Mouse (Mus musculus) inflammation-experienced regulatory T-cells, adult 6 months (primary cell): ENCODE measurements around the gene Zc3h4. TPM values are rescaled to one million over a fixed set of nuclear protein-coding genes. Genes with fewer than 3 reads are reported as not detected.
"Not testable (repeated sequence)": the region's sequence is repeated elsewhere in the genome, so short reads cannot be mapped to it uniquely, and the experiment has no call there.

Source experiments
- ATAC-seq: one replicate; pipeline ENCODE4 v1.8.0; 2017
- polyA plus RNA-seq, 3 experiments: library from polyadenylated mRNA; unstranded; fragments of 100-300 nt; shearing (Covaris generic); gene quantifications; one replicate each; pipeline ENCODE4 v1.2.1; 2017

The Zc3h4 gene
- polyA plus RNA-seq: 10 to 100 TPM; 13.1 to 20.1 (median 17.3) TPM

DNA sequence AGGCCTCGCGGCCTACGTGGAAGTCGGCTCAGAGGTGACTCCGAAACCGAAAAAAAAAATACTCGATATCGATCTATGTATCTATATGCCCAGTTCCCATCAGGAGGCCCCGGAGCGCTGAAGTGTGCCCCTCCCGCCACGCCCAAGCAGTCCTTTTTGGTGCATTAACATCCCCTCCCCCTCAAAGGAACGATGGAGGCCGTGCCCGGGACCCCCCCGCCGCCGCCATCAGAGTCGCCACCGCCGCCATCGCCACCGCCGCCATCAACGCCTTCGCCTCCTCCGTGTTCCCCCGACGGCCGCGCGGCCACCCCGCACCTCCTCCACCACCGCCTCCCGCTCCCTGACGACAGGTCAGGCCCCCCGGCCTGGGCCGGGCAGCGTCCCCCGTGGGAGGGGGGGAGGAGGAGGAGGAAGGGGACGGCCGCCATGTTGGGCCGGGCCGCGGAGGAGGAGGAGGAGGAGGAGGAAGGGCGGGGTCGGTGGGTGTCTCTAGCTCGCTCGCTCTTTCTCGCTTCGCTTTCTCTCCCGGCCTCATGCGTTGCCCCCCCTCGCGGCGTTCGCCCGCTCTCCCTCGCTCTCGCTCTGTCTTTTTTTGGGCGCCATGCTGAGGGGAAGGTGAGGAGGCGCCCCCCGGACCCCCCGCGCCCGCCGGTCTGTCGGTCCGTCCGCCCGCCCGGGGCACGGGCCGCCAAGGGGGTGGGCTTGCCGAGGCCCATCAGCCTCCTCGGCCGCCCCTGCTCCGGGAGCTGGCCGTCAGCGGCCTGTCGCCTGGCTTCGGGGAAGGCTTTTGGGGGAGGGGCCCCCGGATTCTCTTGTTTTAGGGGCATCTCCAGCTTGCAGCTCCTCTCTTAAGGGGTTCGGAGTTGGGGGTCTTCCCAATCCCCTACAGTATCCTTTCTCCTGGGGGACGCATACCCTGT lies at the start of gene Zc3h4:
Gene Zc3h4, plus strand, starts transcription at position 222 of the 923 bp plus-strand sequence.
- ATAC-seq: peak; percentile 30

DNA sequence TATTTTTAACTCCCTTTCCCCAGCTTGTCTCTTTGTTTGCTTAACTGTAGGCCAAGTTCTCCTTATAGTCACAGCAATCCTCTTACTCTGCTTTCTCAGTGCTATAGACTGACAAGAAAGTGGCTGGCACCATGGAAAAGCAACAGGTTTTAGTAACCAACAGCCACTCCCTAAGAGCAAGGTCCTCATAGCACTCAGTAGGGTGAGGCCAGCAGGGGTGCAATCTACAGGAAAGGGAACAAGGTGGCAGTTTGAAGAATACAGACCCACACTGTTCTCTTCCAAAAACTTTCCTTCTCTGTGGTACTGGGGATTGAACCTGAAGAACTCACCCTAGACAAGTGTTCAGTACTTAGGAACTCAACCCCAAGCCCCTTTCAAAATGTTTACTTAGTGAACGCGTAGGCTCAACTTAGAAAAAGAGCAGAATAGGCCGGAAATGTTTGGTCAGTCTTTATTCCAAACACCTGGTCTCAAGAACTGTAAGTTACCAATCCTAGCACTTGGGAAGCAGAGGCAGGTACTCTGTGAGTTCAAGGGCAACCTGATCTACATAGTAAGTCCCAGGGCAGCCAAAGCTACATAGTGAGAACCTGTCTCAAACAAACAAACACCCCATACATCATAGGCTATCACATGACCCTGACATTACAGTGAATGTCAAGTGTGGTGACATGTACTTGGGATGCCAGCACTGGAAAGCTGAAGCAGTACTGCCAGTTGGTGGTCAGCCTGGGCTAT lies 44.7 kb upstream of the Zc3h4 start:
- ATAC-seq: no peak

GRCm38 (mm10) chr7:16357602-16358001 lies 43.1 kb upstream of the Zc3h4 start:
- ATAC-seq: no peak

DNA sequence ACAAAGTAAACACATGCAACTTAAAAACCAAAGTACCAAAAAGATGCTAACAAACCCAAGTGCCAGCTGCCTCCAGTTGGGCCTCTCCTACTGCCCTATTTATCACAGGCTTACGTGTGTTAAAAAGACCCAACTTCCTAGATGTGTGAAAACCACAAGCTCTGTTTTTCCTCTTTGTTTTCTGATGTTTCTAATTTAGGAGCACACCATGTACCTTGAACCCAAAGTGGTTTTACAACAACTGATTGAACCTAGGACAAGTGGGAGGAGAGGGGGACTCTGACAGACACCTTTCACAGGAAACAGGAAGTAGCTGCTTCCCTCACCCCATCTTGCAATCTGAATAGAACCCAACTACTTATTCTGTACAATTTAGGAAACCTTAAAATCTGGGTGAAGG lies 36.4 kb upstream of the Zc3h4 start:
- ATAC-seq: peak; percentile 88

- ATAC-seq: no peak
Observed at GRCm38 (mm10) chr7:16364901-16365500, 35.7 kb upstream of the Zc3h4 start.

DNA sequence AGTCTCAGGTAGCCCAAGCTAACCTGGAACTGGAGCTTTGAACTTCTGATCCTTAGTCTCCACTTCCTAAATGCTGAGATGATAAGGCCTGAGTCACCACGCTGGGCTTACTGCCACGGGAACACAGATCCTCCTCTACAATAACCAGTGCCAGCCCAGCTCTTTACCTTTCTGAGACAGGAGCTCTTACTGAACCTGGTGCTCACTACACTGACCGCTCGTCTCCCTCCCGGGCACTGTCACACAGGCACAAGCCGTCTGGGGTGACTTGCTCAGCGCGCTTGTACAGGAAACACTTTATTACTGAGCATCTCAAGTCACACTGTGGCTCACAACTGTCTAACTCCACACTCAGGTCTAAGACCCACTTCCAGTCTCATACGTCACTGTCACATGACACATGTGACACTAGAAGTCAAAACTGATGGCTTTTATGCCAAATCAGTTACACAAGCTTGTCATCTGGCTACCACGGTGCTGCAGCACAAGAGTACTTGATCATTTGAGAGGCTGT lies 34.5 kb upstream of the Zc3h4 start:
- no peak for ATAC-seq

DNA sequence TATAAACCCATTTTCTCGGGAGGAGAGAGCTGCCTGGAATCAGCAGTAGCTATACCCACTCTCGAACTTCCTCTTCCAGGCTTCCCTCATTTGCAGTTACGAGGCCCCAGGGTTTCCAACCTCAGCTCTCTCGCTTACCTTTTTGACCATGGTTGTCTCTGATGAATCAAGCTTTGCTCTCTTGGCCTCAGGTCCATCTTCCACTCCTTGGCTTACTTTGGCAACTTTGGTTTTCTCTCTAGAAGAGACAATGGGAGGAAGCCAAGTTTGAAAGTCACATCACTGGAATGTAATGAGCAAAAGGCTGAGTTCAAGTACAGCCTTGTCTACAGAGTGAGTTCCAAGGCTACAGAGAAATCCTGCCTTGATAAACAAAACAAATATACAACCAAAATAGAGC lies 34.0 kb upstream of the Zc3h4 start:
- no peak for ATAC-seq

- no peak for ATAC-seq
Observed at GRCm38 (mm10) chr7:16368835-16369234, 31.9 kb upstream of the Zc3h4 start.

DNA sequence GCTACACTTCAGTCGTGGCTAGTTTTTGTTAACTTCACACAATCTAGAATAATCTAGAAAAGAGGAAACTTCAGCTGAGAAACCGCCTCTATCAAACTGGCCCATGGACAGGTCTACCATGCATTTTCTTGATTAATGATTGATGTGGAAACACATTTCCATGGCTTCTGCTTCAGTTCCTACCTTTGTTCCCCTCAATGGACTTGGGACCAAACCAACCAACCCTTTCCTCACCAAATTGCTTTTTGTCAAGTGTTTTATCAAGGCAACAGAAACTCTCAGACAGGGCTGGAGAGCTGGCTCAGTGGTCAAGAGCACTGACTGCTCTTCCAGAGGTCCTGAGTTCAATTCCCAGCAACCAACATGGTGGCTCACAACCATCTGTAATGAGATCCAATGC lies 30.1 kb upstream of the Zc3h4 start:
- ATAC-seq: no peak

GRCm38 (mm10) chr7:16373719-16374118 lies 27.0 kb upstream of the Zc3h4 start:
- ATAC-seq: peak; percentile 82

- no peak for ATAC-seq
Observed at GRCm38 (mm10) chr7:16374989-16375388, 25.7 kb upstream of the Zc3h4 start.

GRCm38 (mm10) chr7:16376505-16376904 lies 24.2 kb upstream of the Zc3h4 start:
- ATAC-seq: peak; percentile 58

DNA sequence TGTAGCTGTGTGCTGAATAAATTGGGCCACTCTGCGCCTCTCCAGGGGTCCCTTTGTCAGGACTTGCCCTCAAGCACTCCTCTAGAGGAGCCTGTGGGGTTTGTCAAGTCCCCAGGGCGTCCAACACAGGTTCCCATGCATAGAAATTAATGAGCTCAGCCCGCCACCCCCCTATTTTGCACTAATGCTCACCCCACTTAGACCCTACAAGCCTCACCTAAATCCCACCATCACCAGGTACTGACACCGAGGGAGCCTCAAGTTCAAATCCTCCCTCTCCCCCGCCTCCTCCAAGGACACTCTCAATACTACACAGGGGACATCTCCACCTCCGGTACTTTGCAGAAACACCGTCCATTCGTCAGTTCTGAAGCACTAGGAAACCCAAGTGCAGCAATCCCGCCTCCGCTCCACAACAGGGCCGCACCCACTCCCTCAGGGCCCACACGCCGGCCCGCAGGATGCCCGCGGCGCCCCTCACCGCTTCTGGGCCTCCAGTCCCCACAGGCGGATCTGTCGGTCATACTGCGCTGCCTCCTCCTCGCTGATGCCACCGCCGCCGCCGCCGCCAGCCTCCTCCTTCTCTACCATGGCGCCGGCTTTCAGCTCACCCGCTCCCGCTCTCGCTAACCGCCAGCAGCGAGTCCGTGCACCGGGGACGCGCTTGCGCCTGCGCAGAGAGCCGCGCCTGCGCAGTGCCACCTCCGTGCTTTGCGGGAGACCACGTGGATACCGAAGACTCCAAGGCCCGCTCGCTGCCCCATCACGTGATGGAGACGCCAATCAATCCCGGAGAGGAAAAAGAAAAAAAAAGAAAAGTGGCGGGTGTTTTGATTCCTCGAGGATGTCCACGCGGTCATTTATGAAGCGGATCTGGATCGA lies 13.3 kb upstream of the Zc3h4 start, which contains the start of gene Sae1:
Gene Sae1, minus strand, starts transcription at position 647 of the 882 bp plus-strand sequence.
- ATAC-seq: peak; percentile 87

GRCm38 (mm10) chr7:16389942-16390341 lies 10.8 kb upstream of the Zc3h4 start:
- not testable (repeated sequence) for ATAC-seq

- no peak for ATAC-seq
Observed at GRCm38 (mm10) chr7:16392923-16393322, 7.8 kb upstream of the Zc3h4 start.

GRCm38 (mm10) chr7:16395944-16396343 lies 4.8 kb upstream of the Zc3h4 start:
- ATAC-seq: no peak

GRCm38 (mm10) chr7:16397465-16397864 lies 3.2 kb upstream of the Zc3h4 start:
- no peak for ATAC-seq

DNA sequence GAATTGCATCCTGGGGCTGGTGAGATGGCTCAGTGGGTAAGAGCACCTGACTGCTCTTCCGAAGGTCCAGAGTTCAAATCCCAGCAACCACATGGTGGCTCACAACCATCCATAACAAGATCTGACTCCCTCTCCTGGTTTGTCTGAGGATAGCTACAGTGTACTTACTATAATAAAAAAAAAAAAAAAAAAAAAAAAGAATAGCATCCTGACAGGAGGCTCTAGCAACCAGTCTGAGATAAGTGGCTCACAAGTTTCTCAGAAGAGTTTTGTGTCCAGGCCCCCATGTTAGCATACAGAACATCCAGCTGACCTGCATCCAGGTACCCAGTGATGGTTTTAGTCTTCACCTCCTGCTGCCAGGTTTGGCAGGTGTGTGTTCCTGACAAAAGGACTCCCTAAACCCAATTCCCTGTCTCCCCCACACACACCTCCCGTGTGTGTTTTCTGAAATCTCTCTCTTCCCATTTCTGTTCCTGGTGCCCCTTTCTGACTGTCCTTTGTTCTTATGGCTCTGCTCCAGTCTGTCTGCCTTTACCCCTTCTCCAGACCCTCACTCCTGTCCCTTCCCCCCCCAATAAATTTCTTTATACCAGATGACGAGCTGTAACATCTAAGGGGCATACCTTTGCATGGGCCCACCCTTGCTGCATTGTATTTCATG lies 2.2 kb upstream of the Zc3h4 start:
- ATAC-seq: no peak

DNA sequence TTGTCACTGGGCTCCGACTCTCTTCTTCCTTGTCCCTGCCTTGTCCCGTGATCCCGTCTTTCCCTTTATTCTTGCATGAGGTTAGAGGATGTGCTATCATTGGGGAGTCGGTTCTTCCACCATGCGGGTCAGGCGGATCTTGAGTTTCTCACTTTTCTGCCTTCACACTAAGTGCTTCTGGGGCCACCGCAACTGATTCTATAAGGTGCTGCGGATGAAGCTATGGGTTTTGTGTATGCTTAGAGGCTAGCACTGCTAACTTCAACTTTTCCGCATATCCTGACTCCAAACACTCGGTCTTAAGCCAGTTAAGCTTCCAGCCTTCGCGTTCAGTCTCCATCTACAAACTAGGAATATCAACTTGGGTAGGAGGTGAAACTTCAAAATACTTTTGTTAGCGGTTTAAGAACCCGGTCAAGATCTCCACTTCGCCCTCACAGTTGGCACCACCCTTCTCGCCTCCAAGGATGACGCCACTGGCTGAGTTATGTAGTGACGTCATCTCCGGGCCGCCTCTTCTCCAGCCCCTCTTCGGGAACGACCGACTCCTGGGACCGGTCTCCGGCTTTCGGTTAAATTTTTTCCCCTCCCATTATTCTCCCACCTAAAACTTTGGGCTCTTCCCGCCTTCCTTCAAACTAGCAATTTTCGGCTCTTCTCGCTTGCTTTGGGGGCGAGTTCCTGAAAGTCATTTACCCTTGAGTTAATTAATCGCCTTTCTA lies 1.5 kb upstream of the Zc3h4 start:
- ATAC-seq: peak; percentile 38
